Mouse (Mus musculus): Measurements from ENCODE around the gene Ina. TPM values are rescaled to one million over a fixed set of nuclear protein-coding genes. Genes with fewer than 3 reads are reported as not detected.

Ina gene
- polyA plus RNA-seq, 1 experiment: 626 TPM

DNA sequence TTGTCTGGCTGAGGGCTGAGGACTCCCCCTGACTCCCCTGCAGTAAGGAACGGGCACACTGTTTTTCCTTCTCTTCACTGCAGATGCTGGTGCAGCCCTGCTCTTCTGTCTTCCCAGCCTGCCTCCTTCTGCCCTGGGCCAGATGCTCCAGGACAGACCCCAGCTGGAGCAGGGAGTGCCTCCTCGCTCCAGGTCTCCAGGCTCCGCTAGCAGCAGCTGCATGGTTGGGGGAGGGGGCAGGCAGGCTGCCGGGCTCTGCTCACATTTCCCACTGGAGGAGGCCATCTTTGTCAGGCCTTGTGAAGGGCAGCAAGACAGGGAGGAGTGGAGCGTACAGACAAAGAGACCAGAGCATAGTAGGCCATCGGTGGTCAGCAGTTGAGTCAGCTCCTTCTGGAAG, 4.8 kb downstream of the Ina start:
- TF ChIP-seq CTCF (IDR thresholded peaks at IDR 0.05; ENCODE audit: borderline replicate concordance, extremely low read depth, insufficient read depth, insufficient read length) (no peak), POLR2A (IDR thresholded peaks at IDR 0.05; ENCODE audit: borderline replicate concordance, extremely low read depth, insufficient read depth, insufficient read length, poor library complexity, severe bottlenecking) (no peak)
- peak; percentile 75 for DNase-seq (ENCODE audit: low read depth)

DNA sequence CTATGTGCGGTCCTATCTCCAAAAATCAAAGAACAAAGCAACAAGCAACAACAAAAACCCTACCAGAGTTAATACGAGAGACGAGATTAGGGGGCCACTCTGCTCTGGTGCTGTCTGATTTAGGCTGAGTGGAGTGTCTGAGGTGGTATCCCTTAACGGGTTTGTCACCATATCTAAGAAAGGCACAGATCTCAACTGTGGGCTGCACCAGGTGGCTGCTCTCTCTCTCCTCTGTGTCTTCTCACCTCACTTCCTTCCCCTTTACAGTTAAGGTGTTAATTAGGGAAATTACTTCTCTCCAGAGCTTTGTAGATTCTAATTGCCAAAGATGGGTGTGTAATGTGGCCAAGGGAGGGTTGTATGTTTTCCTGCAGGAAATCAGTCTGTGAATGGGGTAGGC, 8.2 kb downstream of the Ina start:
- no peak for DNase-seq (ENCODE audit: low read depth)
- TF ChIP-seq POLR2A (IDR thresholded peaks at IDR 0.05; ENCODE audit: borderline replicate concordance, extremely low read depth, insufficient read depth, insufficient read length, poor library complexity, severe bottlenecking): no peak
- no peak for TF ChIP-seq CTCF (IDR thresholded peaks at IDR 0.05; ENCODE audit: borderline replicate concordance, extremely low read depth, insufficient read depth, insufficient read length)

DNA sequence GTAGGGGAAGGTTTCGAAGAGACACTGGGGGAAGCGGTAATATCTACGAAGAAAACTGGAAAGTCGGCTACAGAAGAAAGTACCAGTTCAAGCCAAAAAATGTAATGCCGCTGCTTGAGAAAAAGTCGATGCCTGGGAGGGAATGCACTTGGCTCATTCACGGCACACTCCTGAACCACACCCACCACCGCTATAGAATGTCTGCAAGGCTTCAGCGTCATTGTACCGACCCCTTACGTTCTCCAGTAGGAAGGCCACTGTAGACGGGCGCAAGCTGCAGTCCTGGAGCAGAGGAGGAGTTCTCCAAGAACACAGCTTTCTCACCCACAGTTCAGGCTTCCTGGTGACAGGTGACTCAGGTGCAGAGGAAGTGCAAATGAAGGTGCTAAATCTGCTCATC, 9.0 kb downstream of the Ina start:
- no peak for DNase-seq (ENCODE audit: low read depth)
- TF ChIP-seq CTCF (IDR thresholded peaks at IDR 0.05; ENCODE audit: borderline replicate concordance, extremely low read depth, insufficient read depth, insufficient read length) (no peak), POLR2A (IDR thresholded peaks at IDR 0.05; ENCODE audit: borderline replicate concordance, extremely low read depth, insufficient read depth, insufficient read length, poor library complexity, severe bottlenecking) (no peak)

DNA sequence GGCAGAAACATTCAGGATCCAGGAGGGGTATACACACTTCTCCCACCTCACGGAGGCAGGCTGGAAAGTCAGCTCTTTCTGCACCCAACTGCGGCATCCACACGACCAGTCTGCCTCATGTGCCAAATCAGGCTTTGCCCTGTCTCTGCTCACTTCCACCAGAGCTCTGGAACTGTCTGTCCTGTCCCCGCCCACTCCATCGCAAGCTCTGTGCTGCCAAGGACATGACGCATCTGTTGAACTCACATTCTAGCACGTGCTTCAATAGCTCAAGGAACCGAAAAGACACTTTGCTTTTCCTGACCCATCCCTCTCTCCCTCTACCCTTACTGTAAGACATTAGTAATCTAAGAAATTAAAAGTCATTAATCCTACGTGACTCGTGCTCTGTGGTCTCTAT, 10.5 kb downstream of the Ina start:
- TF ChIP-seq POLR2A (IDR thresholded peaks at IDR 0.05; ENCODE audit: borderline replicate concordance, extremely low read depth, insufficient read depth, insufficient read length, poor library complexity, severe bottlenecking) (no peak), CTCF (IDR thresholded peaks at IDR 0.05; ENCODE audit: borderline replicate concordance, extremely low read depth, insufficient read depth, insufficient read length) (no peak)
- no peak for DNase-seq (ENCODE audit: low read depth)

- TF ChIP-seq POLR2A (IDR thresholded peaks at IDR 0.05; ENCODE audit: borderline replicate concordance, extremely low read depth, insufficient read depth, insufficient read length, poor library complexity, severe bottlenecking): no peak
- TF ChIP-seq CTCF (IDR thresholded peaks at IDR 0.05; ENCODE audit: borderline replicate concordance, extremely low read depth, insufficient read depth, insufficient read length): no peak
- no peak for DNase-seq (ENCODE audit: low read depth)
Measured at GRCm38 (mm10) chr19:47026513-47026912, 12.0 kb downstream of the Ina start.

DNA sequence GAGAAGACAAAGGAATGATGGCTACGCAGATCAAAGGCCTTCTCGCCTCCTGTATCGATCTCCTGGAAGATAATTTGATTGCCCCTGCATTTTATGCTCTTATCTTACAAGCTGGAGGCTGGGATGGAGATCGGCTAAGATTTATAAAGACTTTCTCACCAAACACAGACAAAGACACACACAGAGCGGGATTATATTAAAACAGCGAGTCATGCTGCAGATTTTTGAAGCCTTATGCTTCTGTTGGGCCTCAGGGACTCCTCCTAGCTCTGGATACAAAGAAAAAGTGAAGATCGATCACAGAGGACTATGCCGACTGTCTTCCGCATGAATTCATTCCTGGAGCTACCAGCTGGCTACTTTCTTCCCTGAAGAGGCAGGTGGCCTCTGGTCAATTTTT, 15.3 kb downstream of the Ina start:
- DNase-seq (ENCODE audit: low read depth): peak; percentile 45
- TF ChIP-seq POLR2A (IDR thresholded peaks at IDR 0.05; ENCODE audit: borderline replicate concordance, extremely low read depth, insufficient read depth, insufficient read length, poor library complexity, severe bottlenecking) (no peak), CTCF (IDR thresholded peaks at IDR 0.05; ENCODE audit: borderline replicate concordance, extremely low read depth, insufficient read depth, insufficient read length) (no peak)

GRCm38 (mm10) chr19:47031770-47032169, 17.3 kb downstream of the Ina start:
- TF ChIP-seq POLR2A (IDR thresholded peaks at IDR 0.05; ENCODE audit: borderline replicate concordance, extremely low read depth, insufficient read depth, insufficient read length, poor library complexity, severe bottlenecking) (no peak), CTCF (IDR thresholded peaks at IDR 0.05; ENCODE audit: borderline replicate concordance, extremely low read depth, insufficient read depth, insufficient read length) (no peak)
- DNase-seq (ENCODE audit: low read depth): peak; percentile 46

DNA sequence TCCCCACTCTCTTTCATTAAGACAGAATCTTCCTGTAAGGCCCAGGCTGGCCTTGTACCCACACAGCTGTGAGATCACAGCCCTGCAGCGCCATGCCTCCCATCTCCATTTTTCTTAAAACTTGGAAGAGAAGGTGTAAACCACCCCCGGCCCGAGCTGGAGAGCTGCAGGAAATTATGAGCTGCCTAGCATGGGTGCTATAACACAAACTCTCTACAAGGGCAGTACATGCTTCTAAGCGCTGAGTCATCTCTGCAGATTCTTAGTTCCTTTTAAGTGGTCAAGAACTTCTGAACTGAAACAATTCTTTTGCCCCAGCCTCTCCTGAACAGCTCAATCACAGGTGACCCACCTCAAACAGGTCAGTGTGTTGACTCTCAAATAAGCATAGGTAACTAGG, 20.4 kb downstream of the Ina start:
- DNase-seq (ENCODE audit: low read depth): no peak
- no peak for TF ChIP-seq CTCF (IDR thresholded peaks at IDR 0.05; ENCODE audit: borderline replicate concordance, extremely low read depth, insufficient read depth, insufficient read length)
- no peak for TF ChIP-seq POLR2A (IDR thresholded peaks at IDR 0.05; ENCODE audit: borderline replicate concordance, extremely low read depth, insufficient read depth, insufficient read length, poor library complexity, severe bottlenecking)

- no peak for DNase-seq (ENCODE audit: low read depth)
- TF ChIP-seq CTCF (IDR thresholded peaks at IDR 0.05; ENCODE audit: borderline replicate concordance, extremely low read depth, insufficient read depth, insufficient read length) (no peak), POLR2A (IDR thresholded peaks at IDR 0.05; ENCODE audit: borderline replicate concordance, extremely low read depth, insufficient read depth, insufficient read length, poor library complexity, severe bottlenecking) (no peak)
Measured at GRCm38 (mm10) chr19:47036596-47036995, 22.1 kb downstream of the Ina start.

- TF ChIP-seq CTCF (IDR thresholded peaks at IDR 0.05; ENCODE audit: borderline replicate concordance, extremely low read depth, insufficient read depth, insufficient read length): no peak
- no peak for TF ChIP-seq POLR2A (IDR thresholded peaks at IDR 0.05; ENCODE audit: borderline replicate concordance, extremely low read depth, insufficient read depth, insufficient read length, poor library complexity, severe bottlenecking)
- DNase-seq (ENCODE audit: low read depth): no peak
Measured at GRCm38 (mm10) chr19:47040720-47041473, 26.4 kb downstream of the Ina start.

DNA sequence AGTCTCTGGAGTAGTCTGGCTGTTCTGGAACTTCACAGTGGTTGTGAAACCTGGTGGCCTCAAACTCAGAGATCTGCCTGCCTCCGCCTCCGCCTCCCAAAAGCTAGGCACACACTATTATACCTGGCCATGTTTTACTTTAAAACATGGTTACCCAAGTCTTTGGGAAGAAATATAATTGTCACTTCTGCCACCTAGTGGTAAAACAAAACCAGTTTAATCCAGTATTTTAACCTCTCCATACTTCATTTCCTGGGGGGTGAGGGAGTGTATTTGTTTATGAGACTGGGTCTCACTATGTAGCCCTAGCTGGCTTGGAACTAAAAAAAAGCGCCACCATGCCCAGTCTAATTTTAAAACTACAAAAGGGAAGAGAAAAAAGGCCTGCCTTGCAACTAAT, 29.1 kb downstream of the Ina start:
- DNase-seq (ENCODE audit: low read depth): peak; percentile 32
- TF ChIP-seq CTCF (IDR thresholded peaks at IDR 0.05; ENCODE audit: borderline replicate concordance, extremely low read depth, insufficient read depth, insufficient read length) (no peak), POLR2A (IDR thresholded peaks at IDR 0.05; ENCODE audit: borderline replicate concordance, extremely low read depth, insufficient read depth, insufficient read length, poor library complexity, severe bottlenecking) (no peak)

- TF ChIP-seq POLR2A (IDR thresholded peaks at IDR 0.05; ENCODE audit: borderline replicate concordance, extremely low read depth, insufficient read depth, insufficient read length, poor library complexity, severe bottlenecking) (no peak), CTCF (IDR thresholded peaks at IDR 0.05; ENCODE audit: borderline replicate concordance, extremely low read depth, insufficient read depth, insufficient read length) (no peak)
- DNase-seq (ENCODE audit: low read depth): no peak
Measured at GRCm38 (mm10) chr19:47046343-47046742, 31.8 kb downstream of the Ina start.

Data from brain, embryonic 14.5 days (tissue).